Mouse (Mus musculus) cortical plate, adult 2 months (tissue): ENCODE measurements around the gene Gk. TPM values are rescaled to one million over a fixed set of nuclear protein-coding genes. Genes with fewer than 3 reads are reported as not detected.

ENCODE experiments used
- H3K27ac ChIP-seq: fragments of 200-500 bp; 2 replicates; pipeline ENCODE4 v1.5.1; 2012; ENCODE audit warnings: low read length, control low read depth, inconsistent platforms; ENCODE audit not compliant: insufficient read depth
- H3K4me1 ChIP-seq: fragments of 200-500 bp; 2 replicates; pipeline ENCODE4 v1.6.1; 2011; ENCODE audit warnings: low read length; ENCODE audit not compliant: control insufficient read depth, insufficient read depth
- H3K4me3 ChIP-seq: fragments of 200-500 bp; 2 replicates; pipeline ENCODE4 v1.5.1; 2011; ENCODE audit warnings: mild to moderate bottlenecking, low read length, control low read depth; ENCODE audit not compliant: insufficient read depth
- CTCF ChIP-seq: fragments of 200-500 bp; IDR thresholded peaks from 2 replicates; pipeline ENCODE4 v1.5.1; 2011; ENCODE audit warnings: mild to moderate bottlenecking, control low read depth, low read length; ENCODE audit not compliant: insufficient read depth; ENCODE audit errors: extremely low read depth
- POLR2A ChIP-seq: fragments of 200-500 bp; IDR thresholded peaks from 2 replicates; pipeline ENCODE4 v1.6.1; 2011; ENCODE audit warnings: mild to moderate bottlenecking, low read length, control low read depth; ENCODE audit not compliant: insufficient read depth; ENCODE audit errors: extremely low read depth
- polyA plus RNA-seq: library from polyadenylated mRNA; depleted of rRNA; stranded (reverse); fragments of >200 nt; gene quantifications from 2 replicates; pipeline ENCODE4 v1.2.3, GENCODE M21; 2012; rRNA removed

Gene Gk
- polyA plus RNA-seq, 1 experiment: 12.9 TPM

GRCm38 (mm10) chrX:85743837-85744236 lies 32.8 kb downstream of the Gk start:
- TF ChIP-seq POLR2A (no peak), CTCF (no peak)
- Histone ChIP-seq H3K4me3 (no peak overlapping the region), H3K27ac (no peak overlapping the region), H3K4me1 (no peaks in the 10 kb centered on the region)

DNA sequence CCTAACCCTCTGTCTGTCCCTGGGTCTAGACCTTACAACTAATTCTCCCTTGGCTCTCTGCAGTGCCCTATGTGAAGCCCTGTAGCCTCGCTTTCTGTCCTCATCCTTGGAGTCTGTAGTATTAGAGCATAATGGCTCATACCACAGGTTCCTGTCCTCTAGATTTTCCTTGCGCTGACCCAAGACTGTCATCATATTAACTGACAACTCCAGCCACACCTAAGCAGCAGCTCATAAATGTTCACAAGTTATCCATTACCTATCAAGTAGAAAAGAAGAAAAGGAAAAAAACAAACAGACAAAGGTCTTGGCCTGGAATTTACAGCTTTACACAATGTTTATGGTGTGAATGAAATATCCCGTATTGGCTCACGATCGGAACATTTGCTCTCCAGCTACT lies 43.4 kb downstream of the Gk start:
- TF ChIP-seq POLR2A (no peak), CTCF (no peak)
- Histone ChIP-seq H3K4me3 (no peak overlapping the region), H3K27ac (no peak overlapping the region), H3K4me1 (no peaks in the 10 kb centered on the region)

DNA sequence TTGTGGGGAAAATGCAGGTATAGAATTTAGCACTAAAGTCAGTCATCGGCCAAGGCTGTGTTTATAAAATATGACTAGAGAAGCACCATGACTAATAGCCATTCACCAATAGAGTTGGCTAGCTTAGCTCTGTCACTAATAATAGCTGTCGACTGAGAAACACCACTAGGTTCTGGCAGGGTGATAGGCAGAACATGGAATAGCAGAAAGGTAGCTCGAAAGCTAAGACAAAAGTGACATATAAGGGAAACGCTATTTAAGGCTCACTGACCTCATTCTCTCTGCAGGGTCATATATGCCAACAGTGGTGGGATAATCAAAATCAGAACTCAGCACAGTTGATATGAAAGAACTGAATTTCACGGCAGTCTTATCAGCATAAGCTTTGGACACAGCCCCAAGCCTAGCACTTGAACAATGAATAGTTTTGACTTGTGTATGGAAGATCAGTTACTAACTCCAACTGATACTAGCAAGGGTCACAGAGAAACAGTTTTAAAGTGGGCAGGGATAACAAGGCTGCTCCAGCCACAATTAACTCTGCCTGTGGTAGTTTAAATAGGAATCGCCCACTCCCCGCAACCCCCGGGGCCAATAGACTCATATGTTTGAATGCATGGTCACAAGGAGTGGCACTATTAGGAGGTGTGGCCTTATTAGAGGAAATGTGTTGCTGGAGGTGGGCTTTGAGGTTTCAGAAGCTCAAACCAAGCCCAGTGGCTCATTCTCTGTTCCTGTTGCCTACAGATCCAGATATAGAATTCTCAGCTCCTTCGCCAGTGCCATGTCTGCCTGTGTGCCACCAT lies 45.3 kb downstream of the Gk start:
- Histone ChIP-seq H3K4me1 (no peaks in the 10 kb centered on the region), H3K4me3 (no peak overlapping the region), H3K27ac (no peak overlapping the region)
- TF ChIP-seq POLR2A (no peak), CTCF (no peak)

- Histone ChIP-seq H3K4me3 (no peak overlapping the region), H3K4me1 (no peaks in the 10 kb centered on the region), H3K27ac (no peak overlapping the region)
- TF ChIP-seq POLR2A (no peak), CTCF (no peak)
Measured at GRCm38 (mm10) chrX:85721226-85721625, 55.4 kb downstream of the Gk start.

GRCm38 (mm10) chrX:85710399-85710798 lies 66.2 kb downstream of the Gk start:
- TF ChIP-seq CTCF (no peak), POLR2A (no peak)
- no peak overlapping the region for H3K27ac ChIP-seq
- no peak overlapping the region for H3K4me3 ChIP-seq
- H3K4me1 ChIP-seq: no peaks in the 10 kb centered on the region

GRCm38 (mm10) chrX:85705715-85706114 lies 70.9 kb downstream of the Gk start:
- Histone ChIP-seq H3K4me1 (no peaks in the 10 kb centered on the region), H3K4me3 (no peak overlapping the region), H3K27ac (no peak overlapping the region)
- TF ChIP-seq POLR2A (no peak), CTCF (no peak)

- TF ChIP-seq POLR2A: no peak
- no peak for TF ChIP-seq CTCF
- no peaks in the 10 kb centered on the region for H3K4me1 ChIP-seq
- no peak overlapping the region for H3K4me3 ChIP-seq
- H3K27ac ChIP-seq: no peak overlapping the region
Measured at GRCm38 (mm10) chrX:85683723-85684122, 92.9 kb downstream of the Gk start.

DNA sequence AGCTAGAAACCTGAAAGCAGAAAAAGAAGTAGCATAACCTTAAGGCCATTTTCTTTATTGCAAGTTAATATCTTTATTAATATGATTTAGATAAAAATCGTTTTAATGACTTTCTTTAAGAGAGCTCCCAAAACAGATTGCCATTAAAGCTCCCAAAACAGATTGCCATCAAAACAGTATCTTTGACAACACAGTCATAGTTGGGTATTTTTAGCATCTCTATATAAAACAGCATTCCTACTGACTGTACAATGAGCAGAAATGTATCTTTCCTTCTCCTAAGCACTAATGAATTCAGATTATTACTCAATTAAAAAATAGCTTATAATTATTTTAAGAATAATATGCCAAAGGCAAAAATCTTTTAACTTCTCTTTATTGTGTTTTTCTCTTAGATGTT lies 94.5 kb downstream of the Gk start:
- Histone ChIP-seq H3K4me1 (no peaks in the 10 kb centered on the region), H3K27ac (no peak overlapping the region), H3K4me3 (no peak overlapping the region)
- TF ChIP-seq CTCF: no peak
- TF ChIP-seq POLR2A: no peak

DNA sequence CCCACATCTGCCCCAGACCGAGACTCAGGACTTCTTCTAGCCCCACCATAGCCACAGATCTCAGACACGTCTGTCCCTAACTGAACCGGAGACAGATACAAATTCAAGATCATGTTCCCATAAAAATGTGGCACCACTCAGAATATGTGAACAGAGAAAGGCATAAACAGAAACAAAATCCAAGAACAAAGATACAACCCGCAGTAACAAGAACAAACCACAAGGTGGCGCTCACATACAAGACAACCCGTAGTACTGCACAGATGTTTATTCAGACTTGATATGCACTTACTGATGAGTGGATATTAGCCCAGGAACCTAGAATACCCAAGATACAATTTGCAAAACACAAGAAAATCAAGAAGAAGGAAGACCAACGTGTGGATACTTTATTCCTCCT lies 99.8 kb downstream of the Gk start:
- Histone ChIP-seq H3K4me1 (no peaks in the 10 kb centered on the region), H3K4me3 (no peak overlapping the region), H3K27ac (no peak overlapping the region)
- peak; percentile 53; the same call in 1 of the 2 replicates for TF ChIP-seq CTCF
- TF ChIP-seq POLR2A: no peak

Other genes with a start within 250 kb of the Gk start
- 7.8 and 8.9 TPM in 2 replicates for gene Tab3, start 202.8 kb downstream of the Gk start, polyA plus RNA-seq
- gene 5430427O19Rik, start 93.5 kb upstream of the Gk start, polyA plus RNA-seq: 0.15 and 0.19 TPM in 2 replicates